Mouse (Mus musculus) layer of hippocampus, adult 11-12 months (tissue): ENCODE data around the gene Dmrta2.

Experiments
- DNase-seq: peaks from one replicate; pipeline ENCODE4 v3.0.0; 2022; ENCODE audit warnings: low spot score

The Dmrta2 gene

GRCm38 (mm10) chr4:109979461-109980320 lies 1.8 kb downstream of the Dmrta2 start:
- no peak for DNase-seq

GRCm38 (mm10) chr4:109980321-109981082 lies 2.6 kb downstream of the Dmrta2 start:
- no peak for DNase-seq

GRCm38 (mm10) chr4:109981083-109981870 lies 3.4 kb downstream of the Dmrta2 start:
- DNase-seq: no peak

GRCm38 (mm10) chr4:109981871-109982680 lies 4.2 kb downstream of the Dmrta2 start:
- DNase-seq: no peak

- DNase-seq: no peak
Measured at GRCm38 (mm10) chr4:109982681-109983265, 4.9 kb downstream of the Dmrta2 start.

GRCm38 (mm10) chr4:109983281-109984001 lies 5.6 kb downstream of the Dmrta2 start:
- no peak for DNase-seq

- DNase-seq: no peak
Measured at GRCm38 (mm10) chr4:109984011-109984411, 6.2 kb downstream of the Dmrta2 start.

GRCm38 (mm10) chr4:109984496-109985423 lies 6.9 kb downstream of the Dmrta2 start:
- no peak for DNase-seq

GRCm38 (mm10) chr4:109985424-109986172 lies 7.7 kb downstream of the Dmrta2 start:
- DNase-seq: no peak

GRCm38 (mm10) chr4:109986301-109986700 lies 8.4 kb downstream of the Dmrta2 start:
- no peak for DNase-seq

- no peak for DNase-seq
Measured at GRCm38 (mm10) chr4:109986748-109987355, 9.0 kb downstream of the Dmrta2 start.

- no peak for DNase-seq
Measured at GRCm38 (mm10) chr4:109987560-109988362, 9.9 kb downstream of the Dmrta2 start.

GRCm38 (mm10) chr4:109988411-109988810 lies 10.6 kb downstream of the Dmrta2 start:
- no peak for DNase-seq

GRCm38 (mm10) chr4:109989213-109989612 lies 11.4 kb downstream of the Dmrta2 start:
- DNase-seq: no peak

GRCm38 (mm10) chr4:110006044-110006443 lies 28.2 kb downstream of the Dmrta2 start:
- DNase-seq: no peak

GRCm38 (mm10) chr4:110019145-110019544 lies 41.3 kb downstream of the Dmrta2 start:
- no peak for DNase-seq

- peak; percentile 86 for DNase-seq
Measured at GRCm38 (mm10) chr4:110020255-110020654, 42.4 kb downstream of the Dmrta2 start.
